Comparison of ENCODE assay signal across 20 mouse cellular contexts in genomic region chr19:15431798-15432197, GRCm38 (mm10).
"Had no signal": no experiment of that assay in that cellular context is flagged by ENCODE, and none has a peak within 500 bp of the region (broad histone marks: within the 10 kb centered on the region; RNA-seq: fewer than 3 reads in every experiment).

No protein-coding gene starts in this region.

- H3K4me3 ChIP-seq: intestine, embryonic 15.5 days; limb, embryonic 12.5 days; limb, embryonic 15.5 days; midbrain, embryonic 12.5 days; stomach, embryonic 15.5 days had no signal

- ATAC-seq: intestine, embryonic 15.5 days; liver, postnatal 0 days; lung, postnatal 0 days had no signal

- H3K9me3 ChIP-seq: intestine, embryonic 15.5 days; limb, embryonic 12.5 days; limb, embryonic 15.5 days; midbrain, embryonic 12.5 days; stomach, embryonic 15.5 days had no signal

- H3K27ac ChIP-seq: intestine, embryonic 15.5 days; limb, embryonic 12.5 days; limb, embryonic 15.5 days; liver, embryonic 14.5 days; macrophage; midbrain, embryonic 12.5 days; stomach, embryonic 15.5 days had no signal

- H3K4me2 ChIP-seq: intestine, embryonic 15.5 days; limb, embryonic 12.5 days; limb, embryonic 15.5 days; liver, embryonic 11.5 days; lung, embryonic 14.5 days; midbrain, embryonic 12.5 days; stomach, embryonic 15.5 days had no signal

- H3K4me1 ChIP-seq: intestine, embryonic 15.5 days; limb, embryonic 12.5 days; limb, embryonic 15.5 days; midbrain, embryonic 12.5 days; stomach, embryonic 15.5 days had no signal

- H3K9ac ChIP-seq: intestine, embryonic 15.5 days; limb, embryonic 12.5 days; limb, embryonic 15.5 days; liver, embryonic 14.5 days; liver, postnatal 0 days; lung, embryonic 14.5 days; midbrain, embryonic 12.5 days; stomach, embryonic 15.5 days had no signal

- DNase-seq: kidney, adult 18-20 months; kidney, adult 9 months; kidney, postnatal 14 days; kidney, postnatal 4 days; left cerebral cortex, postnatal 4 days; liver, postnatal 0 days; lung, embryonic 14.5 days; retina, postnatal 1 day; spleen, adult 18-20 months; thymus, adult 18-20 months; thymus, postnatal 36 days had no signal

- H3K36me3 ChIP-seq: intestine, embryonic 15.5 days; limb, embryonic 12.5 days; limb, embryonic 15.5 days; midbrain, embryonic 12.5 days; stomach, embryonic 15.5 days had no signal

- H3K27me3 ChIP-seq: intestine, embryonic 15.5 days; limb, embryonic 12.5 days; limb, embryonic 15.5 days; midbrain, embryonic 12.5 days; stomach, embryonic 15.5 days had no signal
